Mouse (Mus musculus): ENCODE results near the gene Pram1.

The Pram1 gene

DNA sequence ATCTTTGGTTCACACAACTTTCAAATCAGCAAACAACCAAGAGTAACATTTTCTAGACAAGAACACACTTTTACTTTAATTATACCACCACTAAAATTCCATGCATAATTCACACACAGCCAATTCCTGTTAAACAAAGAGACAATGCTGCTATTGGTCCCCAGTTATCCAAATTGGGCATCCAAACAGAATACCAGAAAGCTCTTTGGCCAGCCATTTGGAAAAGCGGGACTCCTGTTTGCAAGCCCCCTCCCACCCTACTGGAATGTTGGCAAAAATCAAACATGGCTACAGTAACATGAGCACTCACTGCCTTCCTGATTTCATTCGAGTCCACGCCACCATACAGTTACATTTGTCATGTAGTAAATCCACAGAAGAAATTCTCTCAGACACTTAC is 31.8 kb downstream of the Pram1 start:
- no peak for DNase-seq

DNA sequence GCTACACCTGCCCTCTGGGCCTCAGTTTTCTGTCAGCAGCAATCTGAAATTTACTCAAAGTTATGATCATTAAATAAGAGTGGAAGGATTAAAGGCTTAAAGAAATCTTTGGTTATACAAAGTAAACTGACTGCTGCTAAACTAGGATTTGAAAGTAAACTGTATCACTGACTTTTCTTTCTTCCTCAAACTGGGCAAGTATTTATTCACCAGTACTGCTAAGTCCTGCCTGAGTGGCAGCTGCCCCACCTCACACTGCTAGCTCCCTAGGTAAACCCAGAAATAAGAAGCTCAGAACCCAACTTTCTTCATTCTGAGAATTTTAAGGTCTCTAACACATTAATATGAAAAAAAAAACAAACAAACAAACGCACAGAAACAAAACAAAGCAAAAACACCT is 36.0 kb downstream of the Pram1 start:
- DNase-seq: no peak

DNA sequence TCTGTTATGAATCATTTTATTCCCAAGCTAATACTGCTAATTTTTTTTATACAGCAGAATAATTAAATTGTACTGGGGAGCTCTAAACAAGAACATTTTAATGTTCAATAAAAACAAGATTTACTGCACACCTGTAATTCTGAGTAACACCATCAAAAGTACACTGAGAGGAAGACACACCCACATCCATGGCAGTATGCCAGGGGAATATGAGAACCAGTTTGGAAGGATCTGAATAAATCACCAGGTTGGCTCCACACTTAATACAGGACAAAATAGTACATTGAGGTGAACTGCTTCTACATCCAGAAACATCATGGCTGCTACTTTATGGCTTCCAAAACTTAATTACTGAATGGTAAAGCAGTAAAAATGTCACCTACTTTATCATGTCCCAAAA is 37.6 kb downstream of the Pram1 start:
- peak; percentile 90 for DNase-seq

DNA sequence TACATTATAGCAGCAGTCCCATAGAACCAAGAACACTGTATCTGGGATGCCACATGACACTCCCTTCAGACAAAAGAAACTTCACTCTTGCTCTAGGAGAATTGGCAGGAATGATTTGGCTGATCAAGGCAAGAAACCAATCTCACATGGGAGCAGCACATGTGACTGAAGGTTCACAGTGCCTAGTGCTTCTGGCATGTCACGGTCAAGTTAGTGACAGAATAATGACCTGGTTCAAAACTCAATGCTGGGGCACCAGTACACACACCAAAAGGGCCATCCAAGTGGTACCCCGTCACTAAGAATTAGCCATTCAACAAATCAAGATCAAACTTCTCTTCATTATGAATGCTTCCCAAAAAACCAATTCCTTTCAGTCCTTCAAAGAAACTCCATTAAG is 38.2 kb downstream of the Pram1 start:
- DNase-seq: no peak

DNA sequence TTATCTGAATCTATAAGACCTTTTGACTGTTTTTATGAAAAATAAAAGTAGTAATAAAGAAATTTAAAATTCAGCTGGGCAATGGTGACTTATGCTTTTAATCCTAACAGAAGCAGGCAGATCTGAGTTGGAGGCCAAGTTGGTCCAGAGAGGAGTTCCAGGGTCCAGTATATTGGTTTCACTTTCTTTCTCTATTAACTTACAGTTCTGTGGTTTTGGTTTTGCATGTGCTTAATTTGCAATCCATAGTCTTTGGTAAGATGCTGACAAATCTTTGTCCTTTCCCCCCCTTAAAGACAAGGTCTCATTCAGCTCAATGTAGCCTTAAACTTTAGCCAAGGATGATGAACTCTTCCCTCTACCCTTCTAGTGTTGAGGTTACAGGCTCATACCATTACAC is 40.9 kb downstream of the Pram1 start:
- DNase-seq: no peak

DNA sequence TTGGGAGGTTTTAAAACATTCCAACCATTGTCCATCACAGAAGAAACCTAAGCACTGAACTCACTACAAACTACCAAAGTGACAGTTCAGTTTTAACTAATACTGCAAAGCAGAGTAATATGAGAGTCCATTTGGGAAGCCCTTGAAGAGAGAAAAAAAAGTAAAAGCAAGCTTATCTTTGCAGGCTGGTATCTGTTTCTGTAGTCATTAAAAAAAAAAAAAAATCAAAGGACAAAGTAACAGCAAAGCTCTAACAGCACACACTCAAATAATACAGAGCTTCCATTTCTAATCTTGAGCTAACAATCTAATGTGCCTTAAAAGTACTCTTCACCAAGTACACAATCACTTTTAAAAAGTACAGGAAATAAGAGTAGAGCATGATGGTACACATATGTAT is 43.9 kb downstream of the Pram1 start:
- DNase-seq: no peak

DNA sequence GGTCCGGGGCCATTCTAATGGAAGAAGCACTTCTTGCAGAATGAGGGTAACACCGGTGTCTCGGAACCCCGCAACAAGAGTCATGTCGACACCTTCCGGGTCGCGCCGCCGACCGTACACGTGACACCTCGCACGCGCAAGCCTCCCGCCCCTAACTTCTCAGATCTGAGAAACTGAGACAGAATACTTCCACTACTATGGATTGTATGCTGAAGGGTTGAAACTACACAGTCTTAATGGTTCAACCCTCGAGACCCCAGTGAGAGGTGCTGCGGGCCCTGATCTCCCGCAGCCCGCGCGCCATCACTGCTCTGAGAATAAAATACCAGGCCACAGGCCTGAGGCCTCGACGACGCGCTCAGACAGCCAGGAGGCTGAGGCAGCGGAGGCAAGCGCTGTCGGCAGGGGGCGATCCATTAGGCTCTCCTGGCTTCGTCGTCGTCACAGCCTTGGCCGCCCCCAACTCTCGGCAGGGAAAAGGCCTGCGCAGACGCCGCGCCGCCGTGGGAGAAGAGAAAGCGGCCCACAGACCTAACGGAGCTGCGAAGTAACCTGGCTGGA is 46.9 kb downstream of the Pram1 start:
- peak; percentile 94 for DNase-seq

DNA sequence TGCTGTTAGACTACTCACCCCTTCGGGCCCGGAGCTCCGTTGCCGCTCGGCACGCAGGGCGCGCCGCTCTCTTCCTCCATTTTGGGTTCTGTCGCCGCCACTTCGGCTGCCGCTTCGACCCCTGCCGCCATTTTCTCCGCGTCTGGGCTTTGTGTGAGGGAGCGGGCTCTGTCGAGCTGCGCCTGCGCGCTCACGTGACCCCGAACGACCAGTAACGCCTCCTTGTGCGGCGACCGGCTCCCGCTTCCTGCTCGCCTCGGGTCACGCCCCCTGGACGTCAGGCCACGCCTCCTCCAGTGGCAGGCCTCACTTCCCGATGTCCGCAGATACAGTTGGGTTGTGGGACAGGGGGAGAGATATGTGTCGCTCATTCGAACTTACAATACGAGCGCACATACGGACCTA is 47.4 kb downstream of the Pram1 start:
- peak; percentile 100 for DNase-seq

DNA sequence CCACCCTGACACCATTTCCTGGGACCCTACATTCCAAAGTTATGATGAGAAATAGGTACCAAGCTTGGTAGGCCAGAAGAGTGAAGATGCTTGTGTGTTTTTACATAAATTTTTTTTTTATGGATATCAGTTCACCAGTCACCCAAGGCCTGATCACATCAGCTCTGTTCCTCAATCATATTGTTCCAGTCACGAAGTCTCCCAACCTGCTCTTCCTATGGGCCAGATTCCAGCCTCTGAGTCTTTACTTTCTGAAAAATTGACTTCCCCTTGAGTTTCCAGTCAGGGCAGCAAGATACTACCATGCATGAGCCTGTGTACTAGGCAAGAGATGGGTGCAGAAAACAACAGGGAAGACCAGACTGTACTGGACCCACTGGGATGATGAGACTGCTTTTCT is 48.9 kb downstream of the Pram1 start, which contains the start of gene Hnrnpm:
Gene Hnrnpm (minus strand): TSS at position 101 of the 400 bp plus-strand sequence.
- no peak for DNase-seq

All from heart, adult 11 months (tissue).